Mouse (Mus musculus) CH12.LX (cell line): Measurements from ENCODE around the gene Rbfox1. TPM values are rescaled to one million over a fixed set of nuclear protein-coding genes. Genes with fewer than 3 reads are reported as not detected.

Experiments used
- DNase-seq: peaks from one replicate; pipeline ENCODE4 v3.0.0-alpha.2; 2013; ENCODE audit errors: extremely low read depth
- H3K27ac ChIP-seq: 2 replicates; pipeline ENCODE4 v1.5.1; 2012; ENCODE audit warnings: low read depth, mild to moderate bottlenecking, control low read depth, moderate library complexity; ENCODE audit not compliant: insufficient read depth
- H3K27me3 ChIP-seq: replicated peaks from 2 replicates; pipeline ENCODE3; 2012; ENCODE audit warnings: inconsistent platforms
- H3K36me3 ChIP-seq, 2 experiments: replicated peaks in 1 of 2; 2 replicates each; pipeline versions ENCODE3 to v1.6.1; 2012; ENCODE audit warnings: inconsistent platforms in 1 of 2, low read length in 1 of 2, mild to moderate bottlenecking in 1 of 2, mixed read lengths in 1 of 2, moderate library complexity in 1 of 2; ENCODE audit not compliant: control insufficient read depth in 1 of 2, insufficient read depth in 1 of 2
- H3K4me1 ChIP-seq, 2 experiments: 2 replicates each; pipeline ENCODE4 v1.6.1; 2012; ENCODE audit warnings: inconsistent platforms in 1 of 2, moderate library complexity in 1 of 2; ENCODE audit not compliant: insufficient read depth in 2 of 2, control insufficient read depth in 1 of 2
- H3K4me2 ChIP-seq: 2 replicates; pipeline ENCODE4 v1.6.1; 2012; ENCODE audit warnings: low read depth, mild to moderate bottlenecking, control low read depth; ENCODE audit not compliant: poor library complexity, insufficient read depth, severe bottlenecking
- H3K4me3 ChIP-seq, 3 experiments: fragments of 150-350 bp in 1 of 3; sonication (generic) in 1 of 3; replicated peaks in 1 of 3; 2 replicates each; pipeline versions ENCODE3 to v1.5.1; 2011 to 2012; ENCODE audit warnings: low read depth in 2 of 3, low read length in 2 of 3, mild to moderate bottlenecking in 2 of 3, moderate library complexity in 2 of 3, control low read depth in 1 of 3, improper control_type of control experiment in 1 of 3, inconsistent platforms in 1 of 3, mixed read lengths in 1 of 3; ENCODE audit not compliant: poor library complexity in 1 of 3
- H3K79me2 ChIP-seq: replicated peaks from 2 replicates; pipeline ENCODE4 v1.6.1; 2012; ENCODE audit warnings: mild to moderate bottlenecking, moderate library complexity; ENCODE audit not compliant: control insufficient read depth, poor library complexity, insufficient read depth, severe bottlenecking; ENCODE audit errors: extremely low read depth
- H3K9ac ChIP-seq: 2 replicates; pipeline ENCODE4 v1.6.1; 2012; ENCODE audit warnings: low read depth, mild to moderate bottlenecking, control low read depth, moderate library complexity; ENCODE audit not compliant: insufficient read depth
- H3K9me3 ChIP-seq: replicated peaks from 2 replicates; pipeline ENCODE3; 2012; ENCODE audit warnings: low read length, inconsistent platforms, mixed read lengths
- BHLHE40 ChIP-seq: IDR thresholded peaks from 2 replicates; pipeline ENCODE4 v1.6.1; 2011; ENCODE audit warnings: mild to moderate bottlenecking, low read depth, low read length, improper control_type of control experiment
- CHD1 ChIP-seq: IDR thresholded peaks from 2 replicates; pipeline ENCODE4 v1.6.1; 2012; ENCODE audit warnings: low read depth, low read length, improper control_type of control experiment, inconsistent platforms
- CTCF ChIP-seq, 2 experiments: IDR thresholded peaks in 1 of 2; conservative IDR thresholded peaks in 1 of 2; 2 replicates each; pipeline ENCODE4 v1.5.1; 2011 to 2012; ENCODE audit warnings: low read depth in 2 of 2, low read length in 2 of 2, improper control_type of control experiment in 1 of 2, inconsistent platforms in 1 of 2, mild to moderate bottlenecking in 1 of 2, moderate library complexity in 1 of 2
- E2F4 ChIP-seq: IDR thresholded peaks from 2 replicates; pipeline ENCODE4 v1.6.1; 2011; ENCODE audit warnings: low read depth, low read length, improper control_type of control experiment; ENCODE audit not compliant: insufficient replicate concordance
- ELF1 ChIP-seq: IDR thresholded peaks from 2 replicates; pipeline ENCODE4 v1.6.1; 2014; ENCODE audit warnings: low read depth, mild to moderate bottlenecking, inconsistent platforms, low read length, improper control_type of control experiment
- EP300 ChIP-seq: IDR thresholded peaks from 2 replicates; pipeline ENCODE4 v1.6.1; 2011; ENCODE audit warnings: low read length, improper control_type of control experiment
- ETS1 ChIP-seq: conservative IDR thresholded peaks from 2 replicates; pipeline ENCODE4 v1.6.1; 2012; ENCODE audit warnings: low read depth, mild to moderate bottlenecking, inconsistent platforms, low read length, improper control_type of control experiment, moderate library complexity
- GABPA ChIP-seq: IDR thresholded peaks from 2 replicates; pipeline ENCODE4 v1.6.1; 2012; ENCODE audit warnings: low read depth, low read length, improper control_type of control experiment, inconsistent platforms; ENCODE audit not compliant: insufficient replicate concordance
- HCFC1 ChIP-seq: IDR thresholded peaks from 2 replicates; pipeline ENCODE4 v1.6.1; 2012; ENCODE audit warnings: low read depth, mild to moderate bottlenecking, inconsistent platforms, low read length, improper control_type of control experiment
- JUN ChIP-seq: IDR thresholded peaks from 2 replicates; pipeline ENCODE4 v1.6.1; 2011; ENCODE audit warnings: low read depth, mild to moderate bottlenecking, low read length, improper control_type of control experiment, moderate library complexity; ENCODE audit not compliant: insufficient read depth
- KAT2A ChIP-seq: IDR thresholded peaks from 2 replicates; pipeline ENCODE4 v1.6.1; 2012; ENCODE audit warnings: low read length, improper control_type of control experiment, inconsistent platforms; ENCODE audit not compliant: insufficient replicate concordance
- MAFK ChIP-seq: IDR thresholded peaks from 2 replicates; pipeline ENCODE4 v1.6.1; 2011; ENCODE audit warnings: low read length, improper control_type of control experiment; ENCODE audit not compliant: insufficient replicate concordance
- MAX ChIP-seq: IDR thresholded peaks from 2 replicates; pipeline ENCODE4 v1.6.1; 2011; ENCODE audit warnings: low read length, improper control_type of control experiment
- MEF2A ChIP-seq: IDR thresholded peaks from 2 replicates; pipeline ENCODE4 v1.6.1; 2014; ENCODE audit warnings: low read depth, mild to moderate bottlenecking, inconsistent platforms, low read length, improper control_type of control experiment, borderline replicate concordance
- MYC ChIP-seq: IDR thresholded peaks from 2 replicates; pipeline ENCODE4 v1.6.1; 2011; ENCODE audit warnings: low read depth, mild to moderate bottlenecking, improper control_type of control experiment, low read length
- NELFE ChIP-seq: IDR thresholded peaks from 2 replicates; pipeline ENCODE4 v1.6.1; 2011; ENCODE audit warnings: low read depth, low read length, improper control_type of control experiment
- NRF1 ChIP-seq: IDR thresholded peaks from 2 replicates; pipeline ENCODE4 v1.6.1; 2014; ENCODE audit warnings: low read depth, mild to moderate bottlenecking, inconsistent platforms, low read length, improper control_type of control experiment, moderate library complexity
- POLR2A ChIP-seq: IDR thresholded peaks from 2 replicates; pipeline ENCODE4 v1.6.1; 2011; ENCODE audit warnings: low read depth, mild to moderate bottlenecking, improper control_type of control experiment, low read length
- RCOR1 ChIP-seq: conservative IDR thresholded peaks from 2 replicates; pipeline ENCODE4 v1.6.1; 2012; ENCODE audit warnings: low read depth, mild to moderate bottlenecking, inconsistent platforms, low read length, improper control_type of control experiment
- SIN3A ChIP-seq: IDR thresholded peaks from 2 replicates; pipeline ENCODE4 v1.6.1; 2012; ENCODE audit warnings: low read length, improper control_type of control experiment, inconsistent platforms
- SMC3 ChIP-seq: IDR thresholded peaks from 2 replicates; pipeline ENCODE4 v1.6.1; 2011; ENCODE audit warnings: low read depth, low read length, improper control_type of control experiment
- TBP ChIP-seq: conservative IDR thresholded peaks from 2 replicates; pipeline ENCODE4 v1.6.1; 2011; ENCODE audit warnings: low read depth, low read length, improper control_type of control experiment
- UBTF ChIP-seq: IDR thresholded peaks from 2 replicates; pipeline ENCODE4 v1.6.1; 2012; ENCODE audit warnings: low read depth, mild to moderate bottlenecking, inconsistent platforms, low read length, improper control_type of control experiment, moderate library complexity
- USF1 ChIP-seq: IDR thresholded peaks from 2 replicates; pipeline ENCODE4 v1.6.1; 2014; ENCODE audit warnings: low read depth, mild to moderate bottlenecking, inconsistent platforms, low read length, improper control_type of control experiment
- ZC3H11A ChIP-seq: IDR thresholded peaks from 2 replicates; pipeline ENCODE4 v1.6.1; 2012; ENCODE audit warnings: low read depth, mild to moderate bottlenecking, inconsistent platforms, low read length, improper control_type of control experiment
- ZKSCAN1 ChIP-seq: IDR thresholded peaks from 2 replicates; pipeline ENCODE4 v1.6.1; 2012; ENCODE audit warnings: low read depth, inconsistent platforms, low read length, improper control_type of control experiment, borderline replicate concordance
- ZMIZ1 ChIP-seq: IDR thresholded peaks from 2 replicates; pipeline ENCODE4 v1.6.1; 2012; ENCODE audit warnings: low read depth, mild to moderate bottlenecking, inconsistent platforms, low read length, improper control_type of control experiment
- dilution Hi-C: fragments of 300-500 bp; cut with MboI; formaldehyde crosslinking; loops from 2 replicates; pipeline ENCODE4 v1.14.3; 2020; ENCODE audit warnings: low sequenced_read_pairs; ENCODE audit not compliant: extremely low pct_unique_long_range_greater_than_20kb, extremely low pct_ligation_motif_present
- in situ Hi-C: fragments of 300-500 bp; cut with MboI; formaldehyde crosslinking; loops from 3 replicates; pipeline ENCODE4 v1.14.3; 2019; ENCODE audit warnings: low sequenced_read_pairs, low pct_ligation_motif_present, low pct_unique_long_range_greater_than_20kb, mixed read lengths
- polyA plus RNA-seq: library from polyadenylated mRNA; unstranded; fragments of >175 nt; gene quantifications from 2 replicates; pipeline ENCODE4 v1.2.1, GENCODE M21; 2012; ENCODE audit warnings: low read depth; ENCODE audit not compliant: insufficient read length
- total RNA-seq, 2 experiments: library from RNA; depleted of rRNA; stranded (reverse); fragments of 300-350 nt in 1 of 2; fragments of >200 nt in 1 of 2; gene quantifications; 2 replicates each; pipeline ENCODE4 v1.2.3; 2012 to 2014

The Rbfox1 gene
- total and polyA plus RNA-seq, 3 experiments = not detected

GRCm38 (mm10) chr16:6287699-6288098, 402.5 kb downstream of the Rbfox1 start:
- peaks cover 76% of the 10 kb centered on the region for H3K9me3 ChIP-seq
- no peak overlapping the region for H3K4me2 ChIP-seq
- H3K79me2 ChIP-seq = no peaks in the 10 kb centered on the region
- TF ChIP-seq SIN3A (no peak), TBP (no peak), E2F4 (no peak), ZMIZ1 (no peak), POLR2A (no peak), KAT2A (no peak), HCFC1 (no peak), NRF1 (no peak), GABPA (no peak), JUN (no peak), ELF1 (no peak), EP300 (no peak), RCOR1 (no peak), ZKSCAN1 (no peak), CTCF (conservative IDR thresholded peaks at IDR 0.05 in 1 of 2, IDR thresholded peaks at IDR 0.05 in 1 of 2; ENCODE audit: low read depth in 2 of 2, low read length in 2 of 2) (no peak), MAX (no peak), ETS1 (no peak)
- no peaks in the 10 kb centered on the region for H3K4me1 ChIP-seq
- no peak overlapping the region for H3K4me3 ChIP-seq
- H3K9ac ChIP-seq = no peak overlapping the region
- dilution Hi-C loops (no loop called here), in situ Hi-C loops (no loop called here)
- H3K27ac ChIP-seq = no peak overlapping the region
- no peak for DNase-seq
- no peaks in the 10 kb centered on the region for H3K36me3 ChIP-seq
- H3K27me3 ChIP-seq = no peaks in the 10 kb centered on the region

DNA sequence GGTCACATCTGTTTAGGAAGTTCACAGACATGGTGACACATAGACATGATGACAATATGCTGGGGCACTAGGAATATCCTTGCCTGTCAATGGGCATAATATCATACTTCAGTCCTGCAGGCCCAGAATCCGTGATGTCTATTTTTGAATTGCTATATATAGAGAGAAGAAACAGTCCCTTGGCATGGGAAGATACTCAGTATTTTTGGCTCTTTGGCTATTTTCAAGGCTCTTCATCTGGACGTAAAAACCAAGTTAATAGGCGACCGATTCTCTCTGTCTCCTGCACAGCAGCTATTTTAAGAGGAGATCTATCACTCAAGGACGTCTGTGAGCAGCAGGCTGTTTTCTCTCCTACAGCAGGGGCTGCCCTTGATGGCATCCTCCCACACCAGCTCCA, 415.0 kb downstream of the Rbfox1 start:
- dilution Hi-C loops (no loop called here), in situ Hi-C loops (no loop called here)
- Histone ChIP-seq H3K4me3 (no peak overlapping the region), H3K9ac (no peak overlapping the region), H3K4me2 (no peak overlapping the region), H3K27ac (no peak overlapping the region), H3K27me3 (no peaks in the 10 kb centered on the region), H3K36me3 (no peaks in the 10 kb centered on the region), H3K79me2 (no peaks in the 10 kb centered on the region), H3K9me3 (peaks cover 82% of the 10 kb centered on the region), H3K4me1 (no peaks in the 10 kb centered on the region)
- no peak for TF ChIP-seq SMC3
- TF ChIP-seq JUN = no peak
- TF ChIP-seq ETS1 = no peak
- TF ChIP-seq NELFE = no peak
- no peak for TF ChIP-seq ZC3H11A
- TF ChIP-seq CHD1 = no peak
- no peak for TF ChIP-seq ZMIZ1
- TF ChIP-seq MAFK = no peak
- TF ChIP-seq BHLHE40 = no peak
- no peak for TF ChIP-seq SIN3A
- TF ChIP-seq CTCF (conservative IDR thresholded peaks at IDR 0.05 in 1 of 2, IDR thresholded peaks at IDR 0.05 in 1 of 2; ENCODE audit: low read depth in 2 of 2, low read length in 2 of 2) = no peak
- no peak for TF ChIP-seq HCFC1
- TF ChIP-seq MYC = no peak
- no peak for TF ChIP-seq MEF2A
- no peak for TF ChIP-seq UBTF
- TF ChIP-seq USF1 = no peak
- no peak for TF ChIP-seq NRF1
- no peak for DNase-seq
